Mouse (Mus musculus): ENCODE measurements around the gene Wnk1. TPM values are rescaled to one million over a fixed set of nuclear protein-coding genes. Genes with fewer than 3 reads are reported as not detected.
A peak's percentile ranks its signal among the peaks of the same experiment; 100 is the strongest.

The Wnk1 gene
- total and polyA plus RNA-seq, 3 experiments: 31.6 to 735 (median 104) TPM

GRCm38 (mm10) chr6:120040557-120040857 lies 2.0 kb upstream of the Wnk1 start:
- Histone ChIP-seq H3K27ac (ENCODE audit: control insufficient read depth, low read depth, low read length) (no peak overlapping the region), H3K79me2 (ENCODE audit: control insufficient read depth, insufficient read depth, low read length, poor library complexity) (peaks cover 28% of the 10 kb centered on the region), H3K9ac (ENCODE audit: control insufficient read depth, low read depth, low read length, poor library complexity, severe bottlenecking) (no peak overlapping the region), H3K27me3 (ENCODE audit: control insufficient read depth in 1 of 2, insufficient read depth in 2 of 2, low read length in 2 of 2) (no peaks in the 10 kb centered on the region), H3K9me3 (replicated peaks; ENCODE audit: insufficient read depth, low read length) (no peaks in the 10 kb centered on the region), H3K4me3 (ENCODE audit: control insufficient read depth in 1 of 2, insufficient read depth in 1 of 2, low read depth in 2 of 2, low read length in 2 of 2) (peak overlapping the region in 1 of 2 experiments; percentile 56; a peak in 2 of 4 replicates), H3K36me3 (ENCODE audit: control insufficient read depth in 1 of 2, insufficient read depth in 2 of 2, low read length in 2 of 2) (peaks cover 0 to 12% of the 10 kb centered on the region in 2 experiments; a peak in 2 of 4 replicates), H3K4me1 (ENCODE audit: control insufficient read depth in 1 of 2, insufficient read depth in 2 of 2, low read length in 2 of 2) (no peaks in the 10 kb centered on the region; a peak in 1 of 4 replicates)
- TF ChIP-seq USF2 (IDR thresholded peaks at IDR 0.05; ENCODE audit: borderline replicate concordance in 1 of 2, insufficient read depth in 1 of 2, low read depth in 1 of 2, low read length in 2 of 2): peak in 1 of 2 experiments; percentile 32; a peak in 1 of 4 replicates
- no peak for TF ChIP-seq ZNF384 (IDR thresholded peaks at IDR 0.05; ENCODE audit: low read depth, low read length)
- peak; percentile 84 for TF ChIP-seq USF1 (IDR thresholded peaks at IDR 0.05; ENCODE audit: low read depth, low read length)
- no peak for TF ChIP-seq HCFC1 (IDR thresholded peaks at IDR 0.05; ENCODE audit: low read depth, low read length)
- DNase-seq (ENCODE audit: low read depth, low spot score): peak; percentile 40

- peak; percentile 96 for DNase-seq (ENCODE audit: low read depth, low spot score)
- peak overlapping the region; percentile 56 to 72 for H3K4me3 ChIP-seq (ENCODE audit: control insufficient read depth in 1 of 2, insufficient read depth in 1 of 2, low read depth in 2 of 2, low read length in 2 of 2)
- peak overlapping the region; percentile 80 for H3K27ac ChIP-seq (ENCODE audit: control insufficient read depth, low read depth, low read length)
- no peaks in the 10 kb centered on the region for H3K27me3 ChIP-seq (ENCODE audit: control insufficient read depth in 1 of 2, insufficient read depth in 2 of 2, low read length in 2 of 2)
- no peaks in the 10 kb centered on the region for H3K9me3 ChIP-seq (replicated peaks; ENCODE audit: insufficient read depth, low read length)
- peaks cover 0 to 15% of the 10 kb centered on the region in 2 experiments; a peak in 2 of 4 replicates for H3K36me3 ChIP-seq (ENCODE audit: control insufficient read depth in 1 of 2, insufficient read depth in 2 of 2, low read length in 2 of 2)
- H3K4me1 ChIP-seq (ENCODE audit: control insufficient read depth in 1 of 2, insufficient read depth in 2 of 2, low read length in 2 of 2): no peaks in the 10 kb centered on the region; a peak in 1 of 4 replicates
- H3K79me2 ChIP-seq (ENCODE audit: control insufficient read depth, insufficient read depth, low read length, poor library complexity): peaks cover 32% of the 10 kb centered on the region
- peak overlapping the region; percentile 73 for H3K9ac ChIP-seq (ENCODE audit: control insufficient read depth, low read depth, low read length, poor library complexity, severe bottlenecking)
- peak in 1 of 2 experiments; percentile 47; a peak in 1 of 4 replicates for TF ChIP-seq EP300 (IDR thresholded peaks at IDR 0.05; ENCODE audit: low read depth in 1 of 2, low read length in 2 of 2)
- TF ChIP-seq USF2 (IDR thresholded peaks at IDR 0.05; ENCODE audit: borderline replicate concordance in 1 of 2, insufficient read depth in 1 of 2, low read depth in 1 of 2, low read length in 2 of 2): no peak
- peak; percentile 86 for TF ChIP-seq E2F4 (IDR thresholded peaks at IDR 0.05; ENCODE audit: borderline replicate concordance, low read depth, low read length)
- TF ChIP-seq SMC3 (IDR thresholded peaks at IDR 0.05; ENCODE audit: low read depth, low read length): peak; percentile 91
- no peak for TF ChIP-seq GABPA (IDR thresholded peaks at IDR 0.05; ENCODE audit: low read depth, low read length)
- TF ChIP-seq NELFE (IDR thresholded peaks at IDR 0.05; ENCODE audit: low read depth, low read length): 0 out of 2 replicates have a peak, but pooled peaks have one; percentile 39
- peak; percentile 67 for TF ChIP-seq RAD21 (IDR thresholded peaks at IDR 0.05; ENCODE audit: low read depth, low read length)
- TF ChIP-seq UBTF (IDR thresholded peaks at IDR 0.05; ENCODE audit: borderline replicate concordance, insufficient read depth, low read depth, low read length): 0 out of 2 replicates have a peak, but pooled peaks have one; percentile 60
- TF ChIP-seq TBP (IDR thresholded peaks at IDR 0.05; ENCODE audit: low read depth, low read length): peak; percentile 64
- peak; percentile 32 to 80 (median 38) for TF ChIP-seq CTCF (IDR thresholded peaks at IDR 0.05 in 2 of 3, conservative IDR thresholded peaks at IDR 0.05 in 1 of 3; ENCODE audit: control insufficient read depth in 1 of 3, insufficient read depth in 1 of 3, low read depth in 2 of 3, low read length in 3 of 3, poor library complexity in 1 of 3, severe bottlenecking in 1 of 3)
- TF ChIP-seq MYB (IDR thresholded peaks at IDR 0.05; ENCODE audit: low read depth, low read length): peak; percentile 80
- peak; percentile 48 for TF ChIP-seq NRF1 (IDR thresholded peaks at IDR 0.05; ENCODE audit: insufficient read depth, low read depth, low read length, poor library complexity, severe bottlenecking)
- TF ChIP-seq GATA1 (IDR thresholded peaks at IDR 0.05; ENCODE audit: low read depth, low read length): 0 out of 2 replicates have a peak, but pooled peaks have one; percentile 4
- peak; percentile 66 for TF ChIP-seq SIN3A (IDR thresholded peaks at IDR 0.05; ENCODE audit: low read length)
- TF ChIP-seq MYC (IDR thresholded peaks at IDR 0.05; ENCODE audit: low read depth, low read length): peak; percentile 78
- TF ChIP-seq CHD2 (IDR thresholded peaks at IDR 0.05; ENCODE audit: low read length): no peak
- TF ChIP-seq POLR2AphosphoS2 (IDR thresholded peaks at IDR 0.05; ENCODE audit: low read length): no peak
- peak; percentile 38 for TF ChIP-seq TCF12 (IDR thresholded peaks at IDR 0.05; ENCODE audit: low read depth, low read length)
- peak; percentile 54; the same call in 1 of the 2 replicates for TF ChIP-seq ETS1 (IDR thresholded peaks at IDR 0.05; ENCODE audit: low read depth, low read length)
- peak; percentile 81 for TF ChIP-seq ZNF384 (IDR thresholded peaks at IDR 0.05; ENCODE audit: low read depth, low read length)
- TF ChIP-seq MAX (IDR thresholded peaks at IDR 0.05; ENCODE audit: low read length): peak; percentile 47; the same call in 1 of the 2 replicates
- TF ChIP-seq ZC3H11A (IDR thresholded peaks at IDR 0.05; ENCODE audit: low read depth, low read length): peak; percentile 71
- peak in 1 of 2 experiments; percentile 70; a peak in 2 of 4 replicates for TF ChIP-seq POLR2A (IDR thresholded peaks at IDR 0.05; ENCODE audit: control insufficient read depth in 1 of 2, insufficient read depth in 1 of 2, low read depth in 1 of 2, low read length in 2 of 2, poor library complexity in 1 of 2)
- peak; percentile 78; the same call in 1 of the 2 replicates for TF ChIP-seq MXI1 (IDR thresholded peaks at IDR 0.05; ENCODE audit: low read depth, low read length)
- TF ChIP-seq HCFC1 (IDR thresholded peaks at IDR 0.05; ENCODE audit: low read depth, low read length): peak; percentile 66
- no peak for TF ChIP-seq MAFK (IDR thresholded peaks at IDR 0.05; ENCODE audit: borderline replicate concordance, low read depth, low read length)
- TF ChIP-seq RCOR1 (IDR thresholded peaks at IDR 0.05; ENCODE audit: low read depth, low read length): no peak
Measured at GRCm38 (mm10) chr6:120039668-120040556, 1.4 kb upstream of the Wnk1 start.
